ENCODE assay signal across 8 mouse cellular contexts in genomic region chr1:191575458-191576247, GRCm38 (mm10). TPM values are rescaled to one million over a fixed set of nuclear protein-coding genes. Genes with fewer than 3 reads are reported as not detected.
DNase-seq lines count a peak whose midpoint lies in the region; ATAC-seq lines count a peak whose summit lies in the region.

Gene Dtl (minus strand): TSS chr1:191575544.
Gene Ints7 (plus strand): TSS chr1:191575636.

- H3K4me1 ChIP-seq in intestine, embryonic 14.5 days (replicated peaks; ENCODE audit: control insufficient read depth, insufficient read depth, low read length), result peaks cover 18% of the 10 kb centered on the region; the same call in 1 of the 2 replicates

- peak within 1 kb of the TSS; percentile 98 for H3K4me3 ChIP-seq in intestine, embryonic 14.5 days (ENCODE audit: low read depth, low read length)

- peak within 1 kb of the TSS; percentile 91 for H3K9ac ChIP-seq in intestine, embryonic 14.5 days (ENCODE audit: low read length)

- peak within 1 kb of the TSS; percentile 81 for H3K4me2 ChIP-seq in intestine, embryonic 14.5 days (ENCODE audit: low read length)

- peak within 1 kb of the TSS; percentile 96 for H3K27ac ChIP-seq in intestine, embryonic 14.5 days (ENCODE audit: low read depth)

- H3K36me3 ChIP-seq in intestine, embryonic 14.5 days (ENCODE audit: control insufficient read depth, insufficient read depth, low read length), result 0 out of 2 replicates have a peak, but pooled peaks cover 2% of the 10 kb centered on the region

- WGBS in intestine, embryonic 14.5 days, result under 1% methylated on average over 68 of the region's 70 CpGs

- intact Hi-C loops in left cerebral cortex, postnatal 14 days (cut with DNase I), result loop anchor here (2.0 to 5.0 kb wide), 2 partner anchors 142 to 243 kb away; partner anchors contain the start of gene Lpgat1

- H3K9me3 ChIP-seq in intestine, embryonic 14.5 days (ENCODE audit: control insufficient read depth, low read length), result 0 out of 2 replicates have a peak, but pooled peaks cover 7% of the 10 kb centered on the region

- peak; percentile 97 for ATAC-seq in intestine, embryonic 14.5 days (replicated peaks; ENCODE audit: low FRiP score, low TSS enrichment, low read depth)

- no peaks in the 10 kb centered on the region for H3K27me3 ChIP-seq in intestine, embryonic 14.5 days (replicated peaks; ENCODE audit: control insufficient read depth, insufficient read depth, low read length)

- peak; percentile 98 to 99 for DNase-seq in adrenal gland, adult 18-20 months (ENCODE audit: low spot score in 2 of 2)
- DNase-seq in embryo, embryonic 11 days, result peak; percentile 100
- DNase-seq in gastrocnemius, postnatal 25 days, result peak; percentile 99
- peak; percentile 99 for DNase-seq in intestine, embryonic 14.5 days (ENCODE audit: low spot score)
- peak; percentile 99 for DNase-seq in left cerebral cortex, postnatal 14 days (ENCODE audit: low spot score in 2 of 2)
- DNase-seq in mesoderm, embryonic 11.5 days (ENCODE audit: low read depth, low spot score), result peak; percentile 100
- DNase-seq in right cerebral cortex, postnatal 36 days (ENCODE audit: low spot score in 2 of 2), result peak; percentile 97 to 98
- DNase-seq in yolk sac, embryonic 10.5 days (ENCODE audit: low spot score), result peak; percentile 99

RNA-seq across cellular contexts. Expression of gene Dtl, which starts in this region (rescaled TPM):
- 1 to 10 TPM in 1 of 2 experiments, under 1 TPM in 1; 0.66 to 1.5 TPM for total RNA-seq in adrenal gland, adult 18-20 months (2021)
- under 1 TPM; 0.18 to 0.78 TPM for total RNA-seq in gastrocnemius, postnatal 25 days (2021)
- 53.0 and 59.2 TPM in 2 replicates for polyA plus RNA-seq in intestine, embryonic 14.5 days (2014; fragmentation: Nextera tagmentation; extraction: Ambion mirVana)
- total RNA-seq in left cerebral cortex, postnatal 14 days (2021), result 1 to 10 TPM; 5.9 to 6.2 TPM

RNA-seq across cellular contexts. Expression of gene Ints7, which starts in this region (rescaled TPM):
- 10 to 100 TPM; 17.9 to 19.8 TPM for total RNA-seq in adrenal gland, adult 18-20 months (2021)
- total RNA-seq in gastrocnemius, postnatal 25 days (2021), result 1 to 10 TPM; 6.4 to 6.6 TPM
- polyA plus RNA-seq in intestine, embryonic 14.5 days (2014; fragmentation: Nextera tagmentation; extraction: Ambion mirVana), result 51.7 and 61.6 TPM in 2 replicates
- 10 to 100 TPM; 33.5 to 34.9 TPM for total RNA-seq in left cerebral cortex, postnatal 14 days (2021)

Comparison
In these comparisons a context has a peak if more than half of its experiments do, and no peak if none do; other contexts are left out.
1. Peak in every context shown above with its lines: DNase-seq, ATAC-seq, H3K4me3 ChIP-seq and H3K27ac ChIP-seq.